ENCODE assay signal across 8 mouse cellular contexts in the genomic region with DNA sequence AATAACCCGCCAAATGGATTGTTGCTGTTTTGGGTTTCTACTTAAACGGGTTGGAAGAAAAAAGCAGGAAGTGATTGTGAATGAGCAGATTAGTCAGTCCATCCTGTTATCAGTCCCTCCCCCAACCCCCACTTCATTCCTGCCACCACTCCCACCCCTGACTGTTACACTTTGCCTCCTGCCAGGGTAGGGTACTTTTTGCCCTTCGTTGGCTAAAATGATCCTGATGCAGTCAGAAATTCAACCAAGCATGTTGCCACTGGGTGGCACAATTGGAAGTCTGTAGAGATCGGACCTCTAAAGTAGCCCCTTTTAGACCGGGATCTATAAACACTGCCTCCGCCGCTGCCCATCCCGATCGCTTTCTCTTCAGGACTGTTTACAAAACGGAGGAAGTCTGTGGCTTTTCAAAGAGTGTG.
DNase-seq lines count a peak whose midpoint lies in the region.

No protein-coding gene starts in this region.

- no peaks in the 10 kb centered on the region for H3K9me3 ChIP-seq in hindbrain, embryonic 10.5 days

- H3K4me1 ChIP-seq in hindbrain, embryonic 10.5 days (replicated peaks): peaks cover 4% of the 10 kb centered on the region; the same call in 1 of the 2 replicates

- WGBS in hindbrain, embryonic 10.5 days: 12% methylated on average over 10 of the region's 10 CpGs

- H3K4me3 ChIP-seq in hindbrain, embryonic 10.5 days: peak overlapping the region; percentile 32

- peak; percentile 3 to 15 for DNase-seq in left cerebral cortex, adult 18-20 months (ENCODE audit: low spot score in 2 of 2)
- DNase-seq in left cerebral cortex, adult 8-10 months (ENCODE audit: low spot score in 2 of 2): no peak
- peak; percentile 56 for DNase-seq in embryo, embryonic 9.5 days (ENCODE audit: extremely low spot score)
- DNase-seq in hindbrain, embryonic 10.5 days (ENCODE audit: low spot score): peak; percentile 39
- peak; percentile 8 to 45 for DNase-seq in left cerebral cortex, postnatal 14 days (ENCODE audit: low spot score in 2 of 2)
- peak; percentile 48 for DNase-seq in mesoderm, embryonic 11.5 days (ENCODE audit: low read depth, low spot score)
- no peak for DNase-seq in natural killer cell, adult 2 months (ENCODE audit: low spot score in 2 of 2)
- DNase-seq in urinary bladder, postnatal 10 days (ENCODE audit: low spot score): no peak

- intact Hi-C loops in left cerebral cortex, postnatal 14 days (cut with DNase I): no loop called here

- no peak overlapping the region for H3K27ac ChIP-seq in hindbrain, embryonic 10.5 days

- peaks cover 5% of the 10 kb centered on the region; the same call in 1 of the 2 replicates for H3K27me3 ChIP-seq in hindbrain, embryonic 10.5 days (ENCODE audit: insufficient read depth, poor library complexity, severe bottlenecking)

- no peaks in the 10 kb centered on the region for H3K36me3 ChIP-seq in hindbrain, embryonic 10.5 days

Comparison
In these comparisons a context has a peak if more than half of its experiments do, and no peak if none do; other contexts are left out.
1. DNase-seq: peak in left cerebral cortex, adult 18-20 months (2 of 2), embryo, embryonic 9.5 days (single experiment), hindbrain, embryonic 10.5 days (single experiment), left cerebral cortex, postnatal 14 days (2 of 2) and mesoderm, embryonic 11.5 days (single experiment); none in left cerebral cortex, adult 8-10 months (0 of 2), natural killer cell, adult 2 months (0 of 2) and urinary bladder, postnatal 10 days (single experiment).